Mouse (Mus musculus) megakaryocyte progenitor cell, adult 5-6 weeks (primary cell): ENCODE measurements around the gene Gm20388. TPM values are rescaled to one million over a fixed set of nuclear protein-coding genes. Genes with fewer than 3 reads are reported as not detected.
A peak's percentile ranks its signal among the peaks of the same experiment; 100 is the strongest.

Experiments used
- ATAC-seq: replicated peaks from 2 replicates; pipeline ENCODE4 v1.8.0; 2016; ENCODE audit warnings: mild to moderate bottlenecking, moderate TSS enrichment, inconsistent platforms; ENCODE audit not compliant: poor library complexity
- total RNA-seq, 2 experiments: library from RNA; stranded (forward) in 1 of 2; stranded (reverse) in 1 of 2; fragments of 157-497, 149-512 nt in 1 of 2; fragments of 200-1000 nt in 1 of 2; gene quantifications; 2 replicates each; pipeline versions ENCODE4 v1.2.3 to v1.2.4; 2015 to 2017

The Gm20388 gene
- total RNA-seq, 2 experiments from 2014 or later, result 18.6 TPM; not detected in 1

- ATAC-seq, result peak; percentile 39; the same call in 1 of the 2 replicates
Observed at GRCm38 (mm10) chr8:120970346-120970745, 1059.7 kb downstream of the Gm20388 start.

GRCm38 (mm10) chr8:120971691-120972469 is 1061.2 kb downstream of the Gm20388 start:
- ATAC-seq, result no peak

GRCm38 (mm10) chr8:120973046-120973445 is 1062.4 kb downstream of the Gm20388 start:
- ATAC-seq, result no peak

- peak; percentile 34; the same call in 1 of the 2 replicates for ATAC-seq
Observed at GRCm38 (mm10) chr8:120977131-120977530, 1066.5 kb downstream of the Gm20388 start.

GRCm38 (mm10) chr8:120979210-120979609 is 1068.6 kb downstream of the Gm20388 start:
- no peak for ATAC-seq

- no peak for ATAC-seq
Observed at GRCm38 (mm10) chr8:120980948-120981347, 1070.3 kb downstream of the Gm20388 start.

- no peak for ATAC-seq
Observed at GRCm38 (mm10) chr8:120984888-120985287, 1074.2 kb downstream of the Gm20388 start.

GRCm38 (mm10) chr8:120986022-120986421 is 1075.4 kb downstream of the Gm20388 start:
- no peak for ATAC-seq

GRCm38 (mm10) chr8:120993738-120994137 is 1083.1 kb downstream of the Gm20388 start:
- ATAC-seq, result no peak

- ATAC-seq, result no peak
Observed at GRCm38 (mm10) chr8:120995424-120995823, 1084.8 kb downstream of the Gm20388 start.

- ATAC-seq, result no peak
Observed at GRCm38 (mm10) chr8:120996905-120997581, 1086.4 kb downstream of the Gm20388 start.

GRCm38 (mm10) chr8:120997926-120998325 is 1087.3 kb downstream of the Gm20388 start:
- no peak for ATAC-seq

- ATAC-seq, result no peak
Observed at GRCm38 (mm10) chr8:120998966-120999365, 1088.3 kb downstream of the Gm20388 start.

GRCm38 (mm10) chr8:121001951-121002350 is 1091.3 kb downstream of the Gm20388 start:
- ATAC-seq, result no peak

- no peak for ATAC-seq
Observed at GRCm38 (mm10) chr8:121002871-121003539, 1092.4 kb downstream of the Gm20388 start.

- ATAC-seq, result no peak
Observed at GRCm38 (mm10) chr8:121003639-121004038, 1093.0 kb downstream of the Gm20388 start.

GRCm38 (mm10) chr8:121013318-121013717 is 1102.7 kb downstream of the Gm20388 start:
- no peak for ATAC-seq

- ATAC-seq, result no peak
Observed at GRCm38 (mm10) chr8:121016621-121017020, 1106.0 kb downstream of the Gm20388 start.

- no peak for ATAC-seq
Observed at GRCm38 (mm10) chr8:121018236-121018635, 1107.6 kb downstream of the Gm20388 start.

GRCm38 (mm10) chr8:121021488-121021887 is 1110.8 kb downstream of the Gm20388 start:
- ATAC-seq, result no peak

- no peak for ATAC-seq
Observed at GRCm38 (mm10) chr8:121023003-121023402, 1112.4 kb downstream of the Gm20388 start.

GRCm38 (mm10) chr8:121023736-121024135 is 1113.1 kb downstream of the Gm20388 start:
- no peak for ATAC-seq
